Mouse (Mus musculus) liver, embryonic 16.5 days (tissue): Measurements from ENCODE around the gene Slc15a4. TPM values are rescaled to one million over a fixed set of nuclear protein-coding genes. Genes with fewer than 3 reads are reported as not detected.

ENCODE experiments used
- ATAC-seq: fragments of 200-750 bp; cut with Nextera tagmentation; 2 replicates; pipeline ENCODE4 v1.8.0; 2017; ENCODE audit warnings: low read depth, mild to moderate bottlenecking, moderate number of reproducible peaks, moderate library complexity
- H3K27ac ChIP-seq: fragments of 300-500 bp; sonication (generic); 2 replicates; pipeline ENCODE4 v1.5.1; 2014; ENCODE audit warnings: mild to moderate bottlenecking, low read length
- H3K27me3 ChIP-seq: fragments of 300-500 bp; sonication (generic); 2 replicates; pipeline ENCODE4 v1.6.1; 2014; ENCODE audit warnings: low read depth, low read length, mixed read lengths; ENCODE audit not compliant: control insufficient read depth, insufficient read depth
- H3K36me3 ChIP-seq: fragments of 300-500 bp; sonication (generic); 2 replicates; pipeline ENCODE4 v1.6.1; 2014; ENCODE audit warnings: mild to moderate bottlenecking; ENCODE audit not compliant: control insufficient read depth, insufficient read depth
- H3K4me1 ChIP-seq: fragments of 300-500 bp; sonication (generic); 2 replicates; pipeline ENCODE4 v1.6.1; 2014; ENCODE audit warnings: low read depth, low read length, mixed read lengths; ENCODE audit not compliant: control insufficient read depth
- H3K4me2 ChIP-seq: fragments of 300-500 bp; sonication (generic); 2 replicates; pipeline ENCODE4 v1.6.1; 2014; ENCODE audit warnings: low read depth, low read length, mixed read lengths
- H3K4me3 ChIP-seq: fragments of 300-500 bp; sonication (generic); 2 replicates; pipeline ENCODE4 v1.5.1; 2014; ENCODE audit warnings: low read depth, mild to moderate bottlenecking, low read length
- H3K9ac ChIP-seq: fragments of 300-500 bp; sonication (generic); 2 replicates; pipeline ENCODE4 v1.6.1; 2014; ENCODE audit warnings: low read depth, low read length
- H3K9me3 ChIP-seq: fragments of 300-500 bp; sonication (generic); replicated peaks from 2 replicates; pipeline ENCODE4 v1.6.1; 2016; ENCODE audit warnings: low read length; ENCODE audit not compliant: control insufficient read depth
- WGBS: fragments of 180-500 bp; shearing (Covaris S2); extraction: QIAGEN DNeasy Blood & Tissue Kit; methylation state at CpG from one replicate; pipeline ENCODE4 v1.1.7; 2014; ENCODE audit not compliant: insufficient replicate concordance; 5-methylcytosine and 5-hydroxymethylcytosine counted together
- polyA plus RNA-seq: library from polyadenylated mRNA; unstranded; fragments of >200 nt; fragmentation: Nextera tagmentation; extraction: Ambion mirVana; gene quantifications from 2 replicates; pipeline ENCODE4 v1.2.1, GENCODE M21; 2015

Slc15a4 gene
- polyA plus RNA-seq, 1 experiment from 2014 or later = 10.7 TPM

DNA sequence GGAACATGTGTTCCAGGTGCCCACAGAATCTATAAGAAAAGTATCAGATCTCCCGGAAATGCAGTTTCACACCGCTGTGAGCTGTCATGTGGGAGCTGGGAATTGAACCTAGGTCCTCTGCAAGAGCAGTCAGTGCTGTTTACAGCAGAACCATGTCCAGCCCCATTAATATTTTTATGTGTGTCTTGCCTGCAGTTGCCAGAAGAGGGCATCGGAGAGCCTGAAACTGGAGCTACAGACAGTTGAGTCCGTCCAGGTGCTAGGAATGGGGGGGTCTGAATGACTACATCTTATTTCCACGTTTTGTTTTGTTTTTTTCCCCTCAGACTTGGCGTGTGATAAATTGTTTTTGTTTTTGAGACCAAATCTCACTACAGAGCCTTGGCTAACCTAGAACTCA is 15.3 kb upstream of the Slc15a4 start:
- ATAC-seq = no peak
- no peak overlapping the region for H3K9ac ChIP-seq
- no peak overlapping the region for H3K4me3 ChIP-seq
- H3K27ac ChIP-seq = no peak overlapping the region
- no peaks in the 10 kb centered on the region for H3K36me3 ChIP-seq
- no peaks in the 10 kb centered on the region; the same call in 1 of the 2 replicates for H3K9me3 ChIP-seq
- H3K4me1 ChIP-seq = no peaks in the 10 kb centered on the region
- 49% methylated on average over 6 of the region's 6 CpGs for WGBS
- H3K4me2 ChIP-seq = no peak overlapping the region
- no peaks in the 10 kb centered on the region for H3K27me3 ChIP-seq

DNA sequence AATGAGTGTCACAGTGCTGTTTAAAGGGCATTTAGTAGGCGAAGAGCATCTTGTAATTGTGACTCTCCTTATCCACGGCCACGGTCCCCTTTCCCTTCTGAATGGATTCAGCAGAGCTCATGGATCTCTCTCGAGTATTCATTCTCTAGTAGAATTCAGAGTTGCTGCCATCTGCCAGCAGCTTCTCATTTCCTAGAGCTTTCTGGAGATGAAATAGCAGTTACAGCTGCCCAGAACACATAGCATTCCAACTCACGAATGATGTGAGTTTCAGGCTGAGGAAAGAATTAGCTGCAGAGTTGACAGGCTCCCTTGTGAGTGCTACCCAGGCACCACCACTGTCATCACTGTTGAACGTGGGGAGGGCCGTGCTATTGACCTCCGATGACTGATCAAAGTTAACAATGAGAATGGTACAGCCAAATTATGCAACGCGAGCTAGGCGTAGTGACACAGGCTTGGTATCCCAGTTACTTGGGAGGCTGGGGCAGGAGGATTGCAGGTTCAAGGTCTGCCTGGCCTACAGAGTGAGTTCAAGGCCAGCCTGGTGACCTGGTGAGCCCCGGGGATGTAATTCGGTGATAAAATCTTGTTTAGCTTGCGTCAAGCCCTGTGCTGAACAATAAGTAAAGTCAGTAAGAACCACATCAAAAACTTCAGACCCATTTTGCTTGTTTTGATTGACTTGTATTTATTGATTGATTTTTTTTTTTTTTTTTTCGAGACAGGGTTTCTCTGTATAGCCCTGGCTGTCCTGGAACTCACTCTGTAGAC is 8.7 kb upstream of the Slc15a4 start:
- no peaks in the 10 kb centered on the region for H3K27me3 ChIP-seq
- H3K4me3 ChIP-seq = no peak overlapping the region
- no peak overlapping the region for H3K4me2 ChIP-seq
- no peak overlapping the region for H3K9ac ChIP-seq
- peaks cover 4% of the 10 kb centered on the region; the same call in 1 of the 2 replicates for H3K9me3 ChIP-seq
- no peaks in the 10 kb centered on the region for H3K4me1 ChIP-seq
- ATAC-seq = no peak
- H3K27ac ChIP-seq = no peak overlapping the region
- H3K36me3 ChIP-seq = no peaks in the 10 kb centered on the region
- 76% methylated on average over 15 of the region's 15 CpGs for WGBS

DNA sequence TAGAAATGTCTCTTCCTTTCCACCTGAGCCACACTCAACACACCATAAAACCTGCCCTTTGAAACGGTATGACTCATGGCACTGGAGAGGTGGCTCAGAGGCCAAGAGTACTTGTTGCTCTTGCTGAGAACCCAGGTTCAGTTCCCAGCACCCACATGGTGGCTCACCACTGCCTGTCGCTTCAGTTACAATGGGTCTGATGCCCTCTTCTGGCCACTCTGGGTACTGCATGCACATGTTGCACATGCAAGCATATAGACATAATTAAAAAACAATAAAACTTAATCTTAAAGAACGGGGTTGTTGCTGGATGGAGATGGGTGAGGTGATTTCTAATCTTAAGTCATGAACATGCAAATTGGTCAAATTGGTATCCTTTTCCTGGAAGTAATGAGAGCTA is 7.7 kb upstream of the Slc15a4 start:
- Histone ChIP-seq H3K4me1 (no peaks in the 10 kb centered on the region), H3K27ac (no peak overlapping the region), H3K4me3 (no peak overlapping the region), H3K27me3 (no peaks in the 10 kb centered on the region), H3K9ac (no peak overlapping the region), H3K9me3 (peaks cover 4% of the 10 kb centered on the region; the same call in 1 of the 2 replicates), H3K36me3 (no peaks in the 10 kb centered on the region), H3K4me2 (no peak overlapping the region)
- ATAC-seq = no peak
- 73% methylated on average over 3 of the region's 3 CpGs for WGBS

DNA sequence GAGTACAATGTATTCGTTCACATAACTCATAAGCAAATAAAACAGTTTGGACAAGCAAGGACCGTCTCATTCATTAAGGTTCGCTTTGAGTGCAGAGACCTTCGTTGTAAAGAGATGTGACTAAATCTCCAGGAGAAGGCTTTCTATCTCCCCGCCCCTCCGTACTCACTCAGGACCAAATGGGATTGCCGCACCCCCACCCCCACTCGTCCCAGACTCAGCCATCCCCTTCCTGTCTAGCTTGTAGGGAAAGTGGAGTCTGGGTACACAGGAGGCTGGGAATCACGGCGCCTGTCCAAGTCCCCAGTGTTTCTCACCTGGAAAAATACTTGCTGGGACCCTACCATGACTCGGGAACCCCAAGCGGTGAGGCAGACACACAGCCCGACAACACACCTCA is 6.9 kb upstream of the Slc15a4 start:
- Histone ChIP-seq H3K9me3 (peaks cover 4% of the 10 kb centered on the region; the same call in 1 of the 2 replicates), H3K4me3 (no peak overlapping the region), H3K4me1 (no peaks in the 10 kb centered on the region), H3K4me2 (no peak overlapping the region), H3K9ac (no peak overlapping the region), H3K27me3 (no peaks in the 10 kb centered on the region), H3K36me3 (no peaks in the 10 kb centered on the region), H3K27ac (no peak overlapping the region)
- no peak for ATAC-seq
- 78% methylated on average over 13 of the region's 13 CpGs for WGBS

DNA sequence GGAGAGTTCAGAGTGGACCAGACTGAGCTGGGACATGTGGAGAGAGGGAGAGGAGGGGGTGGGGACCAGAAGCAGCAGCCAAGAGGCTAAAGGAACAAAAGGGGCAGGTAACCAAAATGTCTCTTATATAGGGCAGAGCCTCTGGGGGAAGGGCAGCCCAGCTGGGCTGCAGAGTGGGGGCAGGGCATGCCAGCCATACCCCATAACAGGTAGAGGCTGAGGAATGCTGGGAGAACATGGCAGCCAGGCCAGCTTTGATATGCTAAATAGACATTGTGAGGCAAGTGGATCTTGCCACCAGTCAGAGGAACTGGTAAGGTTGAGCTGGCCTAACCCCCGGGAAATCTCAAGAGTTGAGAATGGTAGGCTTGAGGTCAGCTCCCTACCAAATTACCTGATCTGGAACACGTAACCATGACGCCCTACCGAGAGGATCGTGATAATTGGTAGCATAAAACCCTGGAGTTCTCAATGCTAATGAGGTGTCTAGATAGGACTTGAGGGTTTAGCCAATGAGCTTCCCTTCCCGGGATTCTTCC is 6.4 kb upstream of the Slc15a4 start:
- H3K9me3 ChIP-seq = peaks cover 4% of the 10 kb centered on the region; the same call in 1 of the 2 replicates
- no peak overlapping the region for H3K4me2 ChIP-seq
- H3K4me1 ChIP-seq = no peaks in the 10 kb centered on the region
- no peaks in the 10 kb centered on the region for H3K27me3 ChIP-seq
- no peak overlapping the region for H3K9ac ChIP-seq
- H3K4me3 ChIP-seq = no peak overlapping the region
- no peaks in the 10 kb centered on the region for H3K36me3 ChIP-seq
- WGBS = 66% methylated on average over 6 of the region's 6 CpGs
- no peak overlapping the region for H3K27ac ChIP-seq
- ATAC-seq = no peak

DNA sequence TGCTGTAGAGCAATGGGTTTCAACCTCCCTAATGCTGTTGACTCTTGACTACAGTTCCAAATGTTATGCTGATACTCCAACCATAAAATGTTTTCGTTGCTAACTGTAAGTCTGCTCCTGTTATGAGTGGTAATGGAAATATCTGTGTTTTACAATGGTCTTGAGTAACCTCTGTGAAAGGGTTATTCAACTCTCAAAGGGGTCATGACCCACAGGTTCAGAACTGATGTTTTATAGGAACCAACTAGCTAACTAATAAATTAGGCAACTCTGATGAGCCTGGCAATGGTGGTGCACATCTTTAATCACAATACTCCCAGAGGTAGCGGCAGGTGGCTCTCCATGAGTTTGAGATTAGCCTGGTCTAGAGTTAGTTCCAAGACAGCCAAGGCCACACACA is 5.5 kb upstream of the Slc15a4 start:
- H3K36me3 ChIP-seq = no peaks in the 10 kb centered on the region
- no peak overlapping the region for H3K9ac ChIP-seq
- no peak overlapping the region for H3K4me2 ChIP-seq
- WGBS = 72% methylated on average over 2 of the region's 2 CpGs
- no peaks in the 10 kb centered on the region for H3K4me1 ChIP-seq
- H3K27ac ChIP-seq = no peak overlapping the region
- ATAC-seq = no peak
- H3K9me3 ChIP-seq = peaks cover 4% of the 10 kb centered on the region; the same call in 1 of the 2 replicates
- H3K27me3 ChIP-seq = peaks cover 4% of the 10 kb centered on the region
- no peak overlapping the region for H3K4me3 ChIP-seq

DNA sequence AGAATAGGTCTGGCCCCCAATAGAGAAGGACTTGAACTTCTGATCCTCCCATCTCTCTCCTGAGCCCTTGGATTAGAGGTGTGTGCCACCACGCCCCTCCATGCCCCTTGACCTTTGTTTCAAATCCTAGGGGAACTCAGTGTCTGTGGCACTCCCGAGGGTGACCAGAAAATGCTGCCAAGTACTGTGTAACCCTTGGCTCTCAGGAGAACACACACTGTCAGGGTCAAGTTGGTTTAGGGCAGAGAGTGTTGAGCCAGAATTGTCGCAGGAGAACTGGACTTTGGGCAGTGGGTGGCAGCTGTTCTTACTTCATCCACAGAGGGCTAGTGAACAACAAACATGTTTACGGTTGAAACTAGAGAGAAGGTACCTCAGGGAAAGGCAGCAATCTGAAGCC is 4.9 kb upstream of the Slc15a4 start:
- Histone ChIP-seq H3K27ac (no peak overlapping the region), H3K4me1 (no peaks in the 10 kb centered on the region), H3K27me3 (peaks cover 6% of the 10 kb centered on the region), H3K4me3 (no peak overlapping the region), H3K9me3 (peaks cover 4% of the 10 kb centered on the region; the same call in 1 of the 2 replicates), H3K4me2 (no peak overlapping the region), H3K9ac (no peak overlapping the region), H3K36me3 (no peaks in the 10 kb centered on the region)
- peak; percentile 43; the same call in 1 of the 2 replicates for ATAC-seq
- WGBS = 44% methylated on average over 4 of the region's 4 CpGs

DNA sequence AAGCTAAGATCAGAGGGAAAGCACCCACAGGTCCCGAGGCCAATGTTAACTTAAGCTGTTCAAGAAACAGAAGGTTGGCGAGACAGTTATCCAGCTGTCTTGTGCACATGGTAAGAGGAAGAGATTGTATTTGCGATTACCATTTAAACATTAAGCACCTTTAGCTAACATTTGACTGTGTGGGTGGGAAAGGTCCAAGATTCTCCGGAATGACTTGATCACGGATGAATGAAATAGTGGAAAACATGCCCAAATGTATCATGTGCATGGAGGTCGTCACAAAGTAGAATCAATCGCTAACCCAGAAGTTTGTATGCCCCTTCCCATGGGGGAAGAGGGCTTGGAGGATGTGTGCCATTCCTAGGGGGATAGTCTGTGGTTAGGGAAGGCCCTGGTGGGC is 969 bp upstream of the Slc15a4 start:
- WGBS = 63% methylated on average over 7 of the region's 7 CpGs
- H3K4me3 ChIP-seq = no peak overlapping the region
- H3K27ac ChIP-seq = no peak overlapping the region

DNA sequence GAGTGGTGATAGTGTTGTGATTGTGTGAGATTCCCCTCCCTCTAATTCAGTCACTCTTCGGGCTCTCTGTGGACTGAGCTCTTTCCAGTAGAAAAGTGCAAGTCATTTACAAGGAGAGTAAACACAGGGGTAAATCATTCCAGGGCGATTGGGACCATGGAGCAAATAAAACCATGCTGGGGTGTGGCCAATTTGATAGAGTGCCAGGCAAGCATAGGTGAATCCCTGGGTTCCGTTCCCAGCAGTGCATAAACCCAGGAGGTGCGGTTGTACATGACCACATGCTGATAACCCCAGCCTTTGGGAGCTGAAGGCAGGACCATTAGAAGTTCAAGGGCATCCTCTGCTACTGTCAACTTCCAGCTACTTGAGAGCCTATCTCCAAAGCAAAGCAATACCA is 491 bp upstream of the Slc15a4 start:
- no peak for ATAC-seq
- Histone ChIP-seq H3K9me3 (no peaks in the 10 kb centered on the region), H3K36me3 (no peaks in the 10 kb centered on the region), H3K27me3 (peaks cover 23% of the 10 kb centered on the region), H3K27ac (no peak overlapping the region), H3K4me1 (no peaks in the 10 kb centered on the region), H3K4me3 (peak overlapping the region; percentile 47), H3K9ac (no peak overlapping the region), H3K4me2 (peak overlapping the region; percentile 48)
- WGBS = 21% methylated on average over 4 of the region's 4 CpGs

More for the DNA sequence above, 969 bp upstream of the Slc15a4 start:
- Histone ChIP-seq H3K4me1 (no peaks in the 10 kb centered on the region), H3K9ac (no peak overlapping the region), H3K9me3 (no peaks in the 10 kb centered on the region), H3K36me3 (no peaks in the 10 kb centered on the region), H3K4me2 (no peak overlapping the region), H3K27me3 (peaks cover 23% of the 10 kb centered on the region)
- no peak for ATAC-seq
